ENCODE assay signal across 10 mouse cellular contexts in the genomic region with DNA sequence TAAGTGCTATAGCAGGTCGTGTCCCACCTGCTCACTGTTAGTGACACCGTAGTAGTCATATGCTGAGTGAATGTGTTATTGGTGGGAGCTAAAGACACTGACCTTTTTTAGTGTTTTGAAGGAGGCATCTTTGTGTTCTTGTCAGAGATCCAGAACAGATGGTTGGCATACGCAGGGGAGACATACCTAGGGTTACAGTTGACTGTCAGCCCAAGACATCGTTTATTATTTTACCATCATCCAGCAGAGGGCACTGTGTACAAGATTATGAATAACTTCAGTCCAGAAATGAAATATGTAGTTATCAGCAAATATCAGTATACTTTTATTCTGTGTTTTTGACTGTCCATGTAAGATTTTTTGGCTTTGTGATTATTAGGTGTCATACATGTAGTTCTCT.
A peak's percentile ranks its signal among the peaks of the same experiment; 100 is the strongest.
DNase-seq lines count a peak whose midpoint lies in the region; ATAC-seq lines count a peak whose summit lies in the region.
"Had no signal": no experiment of that assay in that cellular context is flagged by ENCODE, and none has a peak within 500 bp of the region (broad histone marks: within the 10 kb centered on the region; RNA-seq: fewer than 3 reads in every experiment).

No protein-coding gene starts in this region.

- peaks cover 37% of the 10 kb centered on the region for H3K36me3 ChIP-seq in hindbrain, embryonic 15.5 days

- no peaks in the 10 kb centered on the region for H3K27me3 ChIP-seq in hindbrain, embryonic 15.5 days
- H3K27me3 ChIP-seq: liver, embryonic 15.5 days; stomach, embryonic 15.5 days had no signal

- peak; percentile 20 for DNase-seq in kidney, postnatal 14 days
- no peak for DNase-seq in kidney, adult 18-20 months
- DNase-seq in MEL-GATA-1-ER (ENCODE audit: extremely low read depth, low read depth) = peak; percentile 13
- peak; percentile 20 for DNase-seq in c-Kit-positive CD71-positive TER-119-positive erythroid progenitor cells, embryonic 14.5 days (ENCODE audit: low spot score)
- peak; percentile 58 for DNase-seq in retina, postnatal 1 day
- no peak for DNase-seq in right cerebral cortex, postnatal 25 days
- DNase-seq in Muller cell, postnatal 12 days (ENCODE audit: inconsistent ontology term) = no peak

- no peaks in the 10 kb centered on the region for H3K4me1 ChIP-seq in hindbrain, embryonic 15.5 days (replicated peaks)
- H3K4me1 ChIP-seq: liver, embryonic 15.5 days; stomach, embryonic 15.5 days had no signal

- 81% methylated on average over 4 of the region's 4 CpGs for WGBS in hindbrain, embryonic 15.5 days

- no peak overlapping the region for H3K4me3 ChIP-seq in hindbrain, embryonic 15.5 days
- H3K4me3 ChIP-seq: liver, embryonic 15.5 days; stomach, embryonic 15.5 days had no signal

- ATAC-seq in hindbrain, embryonic 15.5 days (ENCODE audit: low FRiP score, low read depth) = peak; percentile 75; the same call in 1 of the 2 replicates

- H3K4me2 ChIP-seq in hindbrain, embryonic 15.5 days = no peak overlapping the region
- H3K4me2 ChIP-seq: liver, embryonic 15.5 days; stomach, embryonic 15.5 days had no signal

- no peaks in the 10 kb centered on the region for H3K9me3 ChIP-seq in hindbrain, embryonic 15.5 days
- H3K9me3 ChIP-seq: liver, embryonic 15.5 days; stomach, embryonic 15.5 days had no signal

- no peak overlapping the region for H3K9ac ChIP-seq in hindbrain, embryonic 15.5 days
- H3K9ac ChIP-seq: liver, embryonic 15.5 days; stomach, embryonic 15.5 days had no signal

- no peak overlapping the region for H3K27ac ChIP-seq in hindbrain, embryonic 15.5 days (replicated peaks)
- H3K27ac ChIP-seq: liver, embryonic 15.5 days; stomach, embryonic 15.5 days had no signal

Comparison
In these comparisons a context has a peak if more than half of its experiments do, and no peak if none do; other contexts are left out.
1. DNase-seq: peak in kidney, postnatal 14 days (single experiment), MEL-GATA-1-ER (single experiment), c-Kit-positive CD71-positive TER-119-positive erythroid progenitor cells, embryonic 14.5 days (single experiment) and retina, postnatal 1 day (single experiment); none in kidney, adult 18-20 months (single experiment), right cerebral cortex, postnatal 25 days (single experiment) and Muller cell, postnatal 12 days (single experiment).